Mouse (Mus musculus): Measurements from ENCODE around the gene Nt5m.

Gene Nt5m

GRCm38 (mm10) chr11:59899711-59900685 is 60.8 kb downstream of the Nt5m start:
- in situ Hi-C loops (cut with MboI; ENCODE audit: unreplicated experiment in 2 of 2) = loop anchor here in 1 of 2 experiments (5.0 kb wide), 1 partner anchor 37 kb away; no protein-coding TSS in a partner anchor

DNA sequence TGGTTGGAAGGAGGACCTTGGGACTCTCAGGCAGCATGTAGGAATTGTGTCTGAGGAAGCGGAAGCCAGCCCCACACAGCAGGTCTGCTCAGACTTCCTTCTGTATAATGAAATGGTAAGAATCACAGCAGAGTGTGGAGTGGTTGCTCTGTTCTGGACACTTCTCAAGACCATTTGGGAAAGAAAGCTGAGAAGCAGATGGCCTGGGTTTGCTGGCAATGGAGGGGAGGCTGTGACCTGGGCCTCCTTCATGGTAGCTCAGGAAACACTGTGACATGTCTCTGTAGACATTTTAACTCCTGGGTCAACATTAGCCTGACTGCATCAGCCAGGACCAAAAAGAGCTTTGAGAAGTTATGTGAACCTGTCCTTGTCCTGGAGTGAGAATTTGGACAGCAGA is 61.7 kb downstream of the Nt5m start:
- in situ Hi-C loops (cut with MboI; ENCODE audit: unreplicated experiment in 2 of 2) = no loop called here

- in situ Hi-C loops (cut with MboI; ENCODE audit: unreplicated experiment in 2 of 2) = no loop called here
Observed at GRCm38 (mm10) chr11:59902045-59902726, 62.9 kb downstream of the Nt5m start.

- in situ Hi-C loops (cut with MboI; ENCODE audit: unreplicated experiment in 2 of 2) = no loop called here
Observed at GRCm38 (mm10) chr11:59906521-59907123, 67.4 kb downstream of the Nt5m start.

DNA sequence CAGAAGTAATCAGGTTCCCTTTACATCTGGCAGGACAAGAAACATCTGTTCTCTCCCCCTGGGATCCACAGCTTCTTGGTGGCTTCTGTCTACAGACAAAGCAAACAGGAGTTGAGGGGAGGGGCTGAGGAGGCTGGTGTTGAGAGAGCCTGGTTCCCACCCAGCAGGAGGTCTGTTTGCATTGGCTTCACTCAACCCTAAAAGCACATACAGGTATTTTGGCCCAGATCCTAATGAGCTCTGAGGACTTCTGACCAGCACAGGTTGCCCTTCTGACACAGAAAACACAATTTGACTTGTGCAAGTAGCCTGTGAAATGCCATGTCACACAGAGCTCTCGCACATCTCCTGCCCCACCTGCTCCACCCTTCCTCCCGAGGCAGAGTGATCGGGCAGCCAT is 69.2 kb downstream of the Nt5m start:
- in situ Hi-C loops (cut with MboI; ENCODE audit: unreplicated experiment in 2 of 2) = no loop called here

DNA sequence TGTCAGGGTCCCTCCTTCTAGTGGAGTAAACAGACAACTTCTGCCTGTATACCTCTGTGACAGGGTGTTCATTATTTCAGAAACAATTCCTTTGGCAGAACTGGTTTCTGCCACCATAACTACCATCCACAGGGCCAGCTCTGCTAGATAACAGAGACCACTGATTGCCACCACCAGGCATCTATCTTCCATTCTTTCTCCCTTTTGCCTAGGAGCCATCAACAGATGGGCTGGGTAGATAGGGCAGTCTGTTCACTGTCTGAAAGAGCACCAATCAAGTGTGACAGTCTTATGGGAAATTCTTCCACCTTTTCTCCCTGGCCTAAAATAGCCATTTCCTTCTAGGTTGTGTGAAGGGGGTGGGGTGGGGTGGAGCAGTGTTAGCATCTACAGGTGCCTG is 71.3 kb downstream of the Nt5m start:
- in situ Hi-C loops (cut with MboI; ENCODE audit: unreplicated experiment in 2 of 2) = no loop called here

- in situ Hi-C loops (cut with MboI; ENCODE audit: unreplicated experiment in 2 of 2) = no loop called here
Observed at GRCm38 (mm10) chr11:59911523-59911922, 72.3 kb downstream of the Nt5m start.

DNA sequence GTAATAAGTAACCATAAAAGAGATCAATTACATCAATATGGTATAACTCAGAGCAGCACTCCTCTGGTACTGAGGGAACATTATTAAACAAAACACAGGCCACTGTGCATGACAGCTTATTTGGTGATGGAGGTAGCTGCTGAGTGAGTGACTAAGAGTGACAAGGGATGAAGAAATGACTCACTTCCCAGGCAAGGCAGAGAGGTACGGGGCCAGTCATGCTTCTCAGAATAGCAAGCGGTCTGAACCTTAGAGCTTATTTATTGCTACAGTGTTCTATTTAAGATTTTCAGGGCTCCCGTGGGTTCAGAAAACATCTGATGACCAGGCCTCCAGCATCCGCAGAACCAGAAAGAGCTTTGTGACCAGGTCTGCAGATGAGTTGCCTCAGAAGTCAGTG is 74.5 kb downstream of the Nt5m start:
- in situ Hi-C loops (cut with MboI; ENCODE audit: unreplicated experiment in 2 of 2) = no loop called here

GRCm38 (mm10) chr11:59918014-59918413 is 78.8 kb downstream of the Nt5m start:
- in situ Hi-C loops (cut with MboI; ENCODE audit: unreplicated experiment in 2 of 2) = no loop called here

- in situ Hi-C loops (cut with MboI; ENCODE audit: unreplicated experiment in 2 of 2) = no loop called here
Observed at GRCm38 (mm10) chr11:59919401-59919800, 80.2 kb downstream of the Nt5m start.

- in situ Hi-C loops (cut with MboI; ENCODE audit: unreplicated experiment in 2 of 2) = no loop called here
Observed at GRCm38 (mm10) chr11:59920331-59920730, 81.1 kb downstream of the Nt5m start.

DNA sequence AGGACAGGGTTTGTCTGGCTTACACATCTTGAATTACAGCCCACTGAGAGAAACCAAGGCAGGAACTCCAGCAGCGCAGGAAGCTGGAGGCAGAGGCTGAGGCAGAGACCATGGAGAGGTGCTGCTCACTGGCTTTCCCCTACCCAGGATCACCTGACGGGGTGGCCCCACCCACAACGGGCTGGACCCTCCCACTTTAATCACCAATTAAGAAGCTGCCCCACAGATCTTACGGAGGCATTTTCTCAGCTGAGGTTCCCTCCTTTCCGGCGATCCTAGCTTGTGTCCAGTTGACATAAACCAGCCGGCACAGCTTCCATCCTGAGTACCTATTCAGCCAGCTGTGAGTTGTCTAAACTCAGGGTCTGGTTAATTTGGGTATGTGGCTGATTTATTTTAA is 82.0 kb downstream of the Nt5m start:
- in situ Hi-C loops (cut with MboI; ENCODE audit: unreplicated experiment in 2 of 2) = no loop called here

DNA sequence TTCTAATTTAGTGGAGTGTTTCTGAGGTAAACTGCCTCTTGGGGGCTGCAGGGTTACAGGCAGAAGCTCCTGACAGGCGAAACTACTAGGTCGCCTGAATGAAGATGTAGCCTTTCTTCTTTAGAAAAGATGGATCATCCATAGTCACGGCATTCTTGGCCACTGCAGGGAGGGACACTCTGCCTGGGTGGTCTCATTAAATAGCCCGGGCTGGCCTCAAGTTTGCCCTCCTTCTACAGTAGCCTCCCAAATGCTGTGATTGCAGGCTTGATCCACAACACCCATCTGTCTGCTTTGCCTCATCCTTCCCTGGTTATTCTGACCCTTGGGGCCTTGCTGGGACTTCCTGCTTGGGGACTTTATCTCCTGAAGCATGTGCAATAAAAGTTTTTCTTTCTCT is 90.8 kb downstream of the Nt5m start:
- in situ Hi-C loops (cut with MboI; ENCODE audit: unreplicated experiment in 2 of 2) = no loop called here

All from v-Abl transformed pro-B cells (cell line).